Mouse (Mus musculus) thymus, adult 2 months (tissue): ENCODE data around the gene Gm5861.
"Not testable (repeated sequence)": the region's sequence is repeated elsewhere in the genome, so short reads cannot be mapped to it uniquely, and the experiment has no call there.

Experiments used
- CTCF ChIP-seq: fragments of 200-500 bp; IDR thresholded peaks from 2 replicates; pipeline ENCODE4 v1.5.1; 2012; ENCODE audit warnings: mild to moderate bottlenecking, control low read depth, low read length, moderate library complexity, borderline replicate concordance; ENCODE audit not compliant: control insufficient read depth, poor library complexity, insufficient read depth; ENCODE audit errors: extremely low read depth
- POLR2A ChIP-seq: fragments of 200-500 bp; IDR thresholded peaks from 2 replicates; pipeline ENCODE4 v1.6.1; 2012; ENCODE audit warnings: mild to moderate bottlenecking, low read length, control low read depth, moderate library complexity; ENCODE audit not compliant: control insufficient read depth, poor library complexity, insufficient read depth; ENCODE audit errors: extremely low read depth

DNA sequence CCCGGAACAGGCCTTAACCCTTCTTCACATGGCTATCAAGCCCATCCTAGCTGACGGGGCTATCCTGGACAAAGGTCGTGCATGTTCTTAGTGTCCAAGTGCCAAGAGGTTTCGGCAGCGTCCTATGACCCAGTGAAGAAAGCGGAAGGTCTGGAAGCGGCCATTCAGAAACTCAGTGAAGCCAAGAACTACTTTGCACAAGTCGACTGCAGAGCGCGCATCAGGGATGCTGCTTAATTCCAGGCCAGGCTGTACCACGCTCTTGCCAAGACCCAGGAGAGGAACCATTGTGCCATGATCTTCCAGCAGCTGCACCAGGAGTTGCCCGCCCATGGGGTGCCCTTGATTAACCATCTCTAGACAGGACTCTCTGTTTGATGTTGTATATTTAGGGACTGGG, 44.8 kb upstream of the Gm5861 start:
- TF ChIP-seq CTCF, POLR2A: not testable (repeated sequence)
